Mouse (Mus musculus): Measurements from ENCODE around the gene Cox18.

GRCm38 (mm10) chr5:90202447-90203117, 21.2 kb downstream of the Cox18 start:
- TF ChIP-seq CTCF (IDR thresholded peaks at IDR 0.05) = no peak
- TF ChIP-seq EP300 (IDR thresholded peaks at IDR 0.05) = no peak

Data from lung, postnatal 0 days (tissue).